Comparison of ENCODE assay signal across 31 mouse cellular contexts in genomic region chr7:128049254-128049653, GRCm38 (mm10). TPM values are rescaled to one million over a fixed set of nuclear protein-coding genes. Genes with fewer than 3 reads are reported as not detected.
DNase-seq lines count a peak whose midpoint lies in the region; ATAC-seq lines count a peak whose summit lies in the region.
"Had no signal": no experiment of that assay in that cellular context is flagged by ENCODE, and none has a peak within 500 bp of the region (broad histone marks: within the 10 kb centered on the region; RNA-seq: fewer than 3 reads in every experiment).

No protein-coding gene starts in this region.

- H3K27me3 ChIP-seq in liver, embryonic 15.5 days = no peaks in the 10 kb centered on the region
- H3K27me3 ChIP-seq in liver, embryonic 11.5 days (replicated peaks; ENCODE audit: control insufficient read depth, insufficient read depth, low read length) = no peaks in the 10 kb centered on the region
- H3K27me3 ChIP-seq: forebrain, embryonic 13.5 days; heart, embryonic 12.5 days; heart, embryonic 15.5 days; hindbrain, embryonic 13.5 days had no signal

- 0 out of 2 replicates have a peak overlapping the region, but pooled peaks have one; percentile 14 for H3K27ac ChIP-seq in liver, embryonic 15.5 days (replicated peaks)
- H3K27ac ChIP-seq in liver, embryonic 11.5 days (ENCODE audit: low read depth, low read length) = no peak overlapping the region; the same call in 1 of the 2 replicates
- peak overlapping the region; percentile 82 for H3K27ac ChIP-seq in macrophage
- H3K27ac ChIP-seq: forebrain, embryonic 10.5 days; forebrain, embryonic 13.5 days; heart, embryonic 15.5 days; hindbrain, embryonic 10.5 days; hindbrain, embryonic 13.5 days had no signal

- H3K4me2 ChIP-seq in liver, embryonic 15.5 days = no peak overlapping the region; the same call in 1 of the 2 replicates
- no peak overlapping the region for H3K4me2 ChIP-seq in liver, embryonic 11.5 days
- H3K4me2 ChIP-seq: forebrain, embryonic 13.5 days; heart, embryonic 12.5 days; heart, embryonic 15.5 days; hindbrain, embryonic 13.5 days had no signal

- H3K9ac ChIP-seq in liver, embryonic 15.5 days = no peak overlapping the region
- H3K9ac ChIP-seq in liver, embryonic 11.5 days (ENCODE audit: low read depth, low read length) = no peak overlapping the region
- H3K9ac ChIP-seq: forebrain, embryonic 13.5 days; heart, embryonic 12.5 days; heart, embryonic 15.5 days; hindbrain, embryonic 13.5 days had no signal

- no peak overlapping the region for H3K4me3 ChIP-seq in liver, embryonic 15.5 days (replicated peaks)
- no peak overlapping the region for H3K4me3 ChIP-seq in liver, embryonic 11.5 days (ENCODE audit: low read depth, low read length)
- H3K4me3 ChIP-seq in macrophage (ENCODE audit: inconsistent target) = no peak overlapping the region
- H3K4me3 ChIP-seq: forebrain, embryonic 10.5 days; forebrain, embryonic 13.5 days; heart, embryonic 12.5 days; heart, embryonic 15.5 days; hindbrain, embryonic 10.5 days; hindbrain, embryonic 13.5 days had no signal

- 12% methylated on average over 2 of the region's 2 CpGs for WGBS in liver, embryonic 15.5 days (ENCODE audit: insufficient replicate concordance)
- WGBS in liver, embryonic 11.5 days = 35% methylated on average over 2 of the region's 2 CpGs
- WGBS in macrophage (ENCODE audit: missing documents) = 0% methylated on average over 2 of the region's 2 CpGs

- no peaks in the 10 kb centered on the region for H3K36me3 ChIP-seq in liver, embryonic 15.5 days (replicated peaks)
- no peaks in the 10 kb centered on the region for H3K36me3 ChIP-seq in liver, embryonic 11.5 days (ENCODE audit: control insufficient read depth, insufficient read depth, low read length)
- no peaks in the 10 kb centered on the region for H3K36me3 ChIP-seq in macrophage (ENCODE audit: inconsistent target)
- H3K36me3 ChIP-seq: forebrain, embryonic 10.5 days; heart, embryonic 12.5 days; heart, embryonic 15.5 days; hindbrain, embryonic 10.5 days; hindbrain, embryonic 13.5 days had no signal

- no peaks in the 10 kb centered on the region for H3K9me3 ChIP-seq in liver, embryonic 15.5 days (replicated peaks)
- H3K9me3 ChIP-seq in liver, embryonic 11.5 days (ENCODE audit: control insufficient read depth, low read length) = no peaks in the 10 kb centered on the region
- H3K9me3 ChIP-seq: forebrain, embryonic 10.5 days; forebrain, embryonic 13.5 days; heart, embryonic 12.5 days; heart, embryonic 15.5 days; hindbrain, embryonic 10.5 days; hindbrain, embryonic 13.5 days had no signal

- no peak for ATAC-seq in liver, embryonic 15.5 days (ENCODE audit: insufficient read depth)
- ATAC-seq in liver, embryonic 11.5 days (replicated peaks; ENCODE audit: low FRiP score) = no peak
- ATAC-seq: forebrain, embryonic 13.5 days; forebrain, embryonic 16.5 days; hindbrain, embryonic 16.5 days; Patski had no signal

- no peaks in the 10 kb centered on the region; the same call in 1 of the 2 replicates for H3K4me1 ChIP-seq in liver, embryonic 15.5 days (replicated peaks)
- H3K4me1 ChIP-seq in liver, embryonic 11.5 days (replicated peaks; ENCODE audit: control insufficient read depth, insufficient read depth, low read length) = peaks cover 8% of the 10 kb centered on the region; the same call in 1 of the 2 replicates
- H3K4me1 ChIP-seq: forebrain, embryonic 10.5 days; forebrain, embryonic 13.5 days; heart, embryonic 12.5 days; heart, embryonic 15.5 days; hindbrain, embryonic 10.5 days; hindbrain, embryonic 13.5 days had no signal

- H3K79me2 ChIP-seq in macrophage (ENCODE audit: inconsistent target) = no peaks in the 10 kb centered on the region

- DNase-seq in liver, embryonic 11.5 days (ENCODE audit: low spot score) = no peak
- peak; percentile 73 for DNase-seq in 416B (ENCODE audit: low read depth)
- DNase-seq in MEL-GATA-1-ER (ENCODE audit: extremely low read depth, low read depth) = peak; percentile 51
- DNase-seq in cerebellum, adult 18-20 months = no peak
- no peak for DNase-seq in right cerebral cortex, adult 18-20 months
- DNase-seq in frontal cortex, postnatal 25 days (ENCODE audit: low spot score in 2 of 2) = no peak
- DNase-seq: adrenal gland, postnatal 10 days; adrenal gland, postnatal 36 days; cerebellum, adult 11-12 months; cerebellum, adult 9-10 months; cerebellum, postnatal 14 days; gastrocnemius, postnatal 25 days; heart, postnatal 10 days; heart, postnatal 36 days had no signal

RNA-seq across cellular contexts. Expression of gene Itgam, which starts 13.2 kb away (rescaled TPM):
- polyA plus RNA-seq in liver, embryonic 15.5 days (2015; fragmentation: Nextera tagmentation; extraction: Ambion mirVana) = 6.0 TPM in 2 replicates
- 1.8 and 1.9 TPM in 2 replicates for polyA plus RNA-seq in liver, embryonic 11.5 days (2014; fragmentation: Nextera tagmentation; extraction: Ambion mirVana)
- 100 to 1,000 TPM in 9 of 26 experiments, 10 to 100 TPM in 17; 12.4 to 206 (median 88.6) TPM for total RNA-seq in macrophage (2018; cell fraction: chromatin; rRNA removed)
- total RNA-seq in macrophage (2018; cell fraction: cytosol; rRNA removed) = 100 to 1,000 TPM in 13 of 26 experiments, 10 to 100 TPM in 13; 60.7 to 159 (median 99.7) TPM
- 100 to 1,000 TPM in 25 of 26 experiments, 10 to 100 TPM in 1; 39.2 to 519 (median 212) TPM for total RNA-seq in macrophage (2018; cell fraction: nucleus; rRNA removed)
- polyA plus RNA-seq in macrophage (2018) = 101 to 216 TPM (median 128 TPM) in 3 replicates
- polyA plus RNA-seq: Patski had no signal

RNA-seq across cellular contexts. Expression of gene Gm49368, which starts 13.2 kb away (rescaled TPM):
- 0.20 TPM in 1 of 2 replicates, not detected in the other for polyA plus RNA-seq in liver, embryonic 15.5 days (2015; fragmentation: Nextera tagmentation; extraction: Ambion mirVana)
- polyA plus RNA-seq in liver, embryonic 11.5 days (2014; fragmentation: Nextera tagmentation; extraction: Ambion mirVana) = not detected in 2 replicates
- 1 to 10 TPM in 14 of 26 experiments, under 1 TPM in 6, not detected in 6; 0.18 to 5.5 (median 1.8) TPM for total RNA-seq in macrophage (2018; cell fraction: chromatin; rRNA removed)
- total RNA-seq in macrophage (2018; cell fraction: cytosol; rRNA removed) = 1 to 10 TPM in 22 of 26 experiments, under 1 TPM in 4; 0.33 to 4.3 (median 1.5) TPM
- total RNA-seq in macrophage (2018; cell fraction: nucleus; rRNA removed) = 1 to 10 TPM in 20 of 26 experiments, under 1 TPM in 2, not detected in 4; 0.15 to 8.6 (median 4.3) TPM
- polyA plus RNA-seq in macrophage (2018) = 1.0 to 2.2 TPM (median 1.6 TPM) in 3 replicates
- total RNA-seq: adrenal gland, postnatal 36 days; gastrocnemius, adult 8-10 months; gastrocnemius, postnatal 25 days; heart, adult 18-20 months; heart, postnatal 10 days; heart, postnatal 36 days had no signal
- polyA plus RNA-seq: brain, embryonic 14.5 days; embryonic facial prominence, embryonic 11.5 days; embryonic facial prominence, embryonic 14.5 days; forebrain, embryonic 10.5 days; forebrain, embryonic 13.5 days; forebrain, embryonic 16.5 days; gonadal fat pad, adult 2 months; heart, embryonic 12.5 days; heart, embryonic 15.5 days; hindbrain, embryonic 13.5 days; hindbrain, embryonic 16.5 days; Patski had no signal

RNA-seq across cellular contexts. Expression of gene Trim72, which starts 45.5 kb away (rescaled TPM):
- 0.25 and 0.38 TPM in 2 replicates for polyA plus RNA-seq in liver, embryonic 15.5 days (2015; fragmentation: Nextera tagmentation; extraction: Ambion mirVana)
- polyA plus RNA-seq in liver, embryonic 11.5 days (2014; fragmentation: Nextera tagmentation; extraction: Ambion mirVana) = not detected in 2 replicates
- under 1 TPM in 10 of 26 experiments, not detected in 16; 0.29 to 0.79 (median 0.52) TPM for total RNA-seq in macrophage (2018; cell fraction: chromatin; rRNA removed)
- total RNA-seq in macrophage (2018; cell fraction: cytosol; rRNA removed) = not detected
- total RNA-seq in macrophage (2018; cell fraction: nucleus; rRNA removed) = 1 to 10 TPM in 2 of 26 experiments, under 1 TPM in 6, not detected in 18; 0.29 to 3.8 (median 0.40) TPM
- polyA plus RNA-seq in macrophage (2018) = not detected in 3 replicates
- polyA plus RNA-seq: forebrain, embryonic 10.5 days; forebrain, embryonic 13.5 days; forebrain, embryonic 16.5 days; hindbrain, embryonic 10.5 days; hindbrain, embryonic 16.5 days had no signal

RNA-seq across cellular contexts. Expression of gene Pycard, which starts 55.6 kb away (rescaled TPM):
- polyA plus RNA-seq in liver, embryonic 15.5 days (2015; fragmentation: Nextera tagmentation; extraction: Ambion mirVana) = 24.9 and 29.1 TPM in 2 replicates
- polyA plus RNA-seq in liver, embryonic 11.5 days (2014; fragmentation: Nextera tagmentation; extraction: Ambion mirVana) = 46.3 and 51.1 TPM in 2 replicates
- 10 to 100 TPM in 14 of 26 experiments, 1 to 10 TPM in 12; 1.8 to 50.2 (median 11.9) TPM for total RNA-seq in macrophage (2018; cell fraction: chromatin; rRNA removed)
- total RNA-seq in macrophage (2018; cell fraction: cytosol; rRNA removed) = 100 to 1,000 TPM in 7 of 26 experiments, 10 to 100 TPM in 19; 45.1 to 128 (median 80.7) TPM
- total RNA-seq in macrophage (2018; cell fraction: nucleus; rRNA removed) = 10 to 100 TPM in 24 of 26 experiments, 1 to 10 TPM in 2; 8.0 to 55.2 (median 23.4) TPM
- polyA plus RNA-seq in macrophage (2018) = 19.6 to 111 TPM (median 82.3 TPM) in 3 replicates

Comparison
In these comparisons a context has a peak if more than half of its experiments do, and no peak if none do; other contexts are left out.
1. DNase-seq: peak in 416B (single experiment) and MEL-GATA-1-ER (single experiment); none in liver, embryonic 11.5 days (single experiment), cerebellum, adult 18-20 months (0 of 2), right cerebral cortex, adult 18-20 months (single experiment) and frontal cortex, postnatal 25 days (0 of 2).
2. RNA of gene Itgam, which starts 13.2 kb away (polyA plus RNA-seq): 101 to 216 TPM in macrophage; 6.0 TPM in liver, embryonic 15.5 days and 1.8 to 1.9 TPM in liver, embryonic 11.5 days; every median in the first group is over 10 times any median in the second.